Mouse (Mus musculus) intestine, embryonic 16.5 days (tissue): Measurements from ENCODE around the gene Krt81. TPM values are rescaled to one million over a fixed set of nuclear protein-coding genes. Genes with fewer than 3 reads are reported as not detected.

Experiments
- ATAC-seq: fragments of 200-750 bp; cut with Nextera tagmentation; 2 replicates; pipeline ENCODE4 v1.8.0; 2017; ENCODE audit warnings: moderate TSS enrichment, moderate library complexity
- H3K27ac ChIP-seq: fragments of 300-500 bp; sonication (generic); 2 replicates; pipeline ENCODE4 v1.5.1; 2014; ENCODE audit warnings: mild to moderate bottlenecking, low read length
- H3K27me3 ChIP-seq: fragments of 300-500 bp; sonication (generic); replicated peaks from 2 replicates; pipeline ENCODE4 v1.6.1; 2014; ENCODE audit warnings: low read length, control low read depth, mixed read lengths; ENCODE audit not compliant: control insufficient read depth, insufficient read depth
- H3K36me3 ChIP-seq: fragments of 300-500 bp; sonication (generic); 2 replicates; pipeline ENCODE4 v1.6.1; 2014; ENCODE audit warnings: low read length, control low read depth; ENCODE audit not compliant: control insufficient read depth, insufficient read depth
- H3K4me1 ChIP-seq: fragments of 300-500 bp; sonication (generic); 2 replicates; pipeline ENCODE4 v1.6.1; 2014; ENCODE audit warnings: low read length, control low read depth, mixed read lengths; ENCODE audit not compliant: control insufficient read depth, insufficient read depth
- H3K4me2 ChIP-seq: fragments of 300-500 bp; sonication (generic); 2 replicates; pipeline ENCODE4 v1.6.1; 2014; ENCODE audit warnings: low read depth, low read length, control low read depth
- H3K4me3 ChIP-seq: fragments of 300-500 bp; sonication (generic); 2 replicates; pipeline ENCODE4 v1.5.1; 2014; ENCODE audit warnings: mild to moderate bottlenecking, low read length
- H3K9ac ChIP-seq: fragments of 300-500 bp; sonication (generic); 2 replicates; pipeline ENCODE4 v1.6.1; 2014; ENCODE audit warnings: low read depth, low read length
- H3K9me3 ChIP-seq: fragments of 300-500 bp; sonication (generic); 2 replicates; pipeline ENCODE4 v1.6.1; 2016; ENCODE audit warnings: low read length, control low read depth; ENCODE audit not compliant: control insufficient read depth
- WGBS: fragments of 180-500 bp; shearing (Covaris S2); extraction: QIAGEN DNeasy Blood & Tissue Kit; methylation state at CpG from one replicate; pipeline ENCODE4 v1.1.7; 2014; 5-methylcytosine and 5-hydroxymethylcytosine counted together
- polyA plus RNA-seq: library from polyadenylated mRNA; unstranded; fragments of >200 nt; fragmentation: Nextera tagmentation; extraction: Ambion mirVana; gene quantifications from 2 replicates; pipeline ENCODE4 v1.2.1, GENCODE M21; 2015

The Krt81 gene
- polyA plus RNA-seq, 1 experiment from 2014 or later: not detected

DNA sequence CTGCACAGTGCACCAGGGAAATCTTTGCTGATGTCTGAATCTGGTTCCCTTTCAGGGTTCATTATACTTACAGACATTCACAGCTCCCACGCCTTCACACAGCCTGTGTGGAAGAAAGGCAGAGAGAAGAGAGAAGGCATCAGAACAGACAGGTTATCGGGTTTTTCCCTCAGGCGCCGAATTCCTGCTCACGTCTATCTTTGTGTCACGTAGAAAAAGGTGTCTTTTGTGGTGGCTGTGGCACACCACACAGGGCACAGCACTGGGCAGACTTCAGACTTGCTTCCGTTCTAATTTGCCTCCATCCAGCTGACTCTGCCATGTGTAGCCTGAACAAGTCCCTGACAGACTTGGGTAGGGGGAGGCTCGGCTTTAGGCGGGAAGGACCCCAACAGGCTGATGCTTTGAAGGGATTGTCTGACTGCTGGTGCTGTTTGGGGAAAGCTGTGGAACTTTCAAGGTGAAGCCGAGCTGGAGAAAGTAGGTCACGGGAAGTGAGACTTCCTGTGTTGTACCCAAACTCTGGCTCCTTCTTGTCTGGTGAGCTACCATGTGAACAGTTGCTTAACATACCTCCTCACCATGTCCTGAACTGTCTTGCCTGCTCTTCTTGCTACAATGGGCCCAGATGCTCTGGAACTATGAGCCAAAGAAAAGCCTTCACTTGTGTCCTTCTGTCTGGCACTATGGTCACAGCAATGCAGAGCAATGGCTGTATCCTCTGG is 22.5 kb upstream of the Krt81 start:
- ATAC-seq: no peak
- no peaks in the 10 kb centered on the region for H3K9me3 ChIP-seq
- H3K36me3 ChIP-seq: no peaks in the 10 kb centered on the region
- no peaks in the 10 kb centered on the region for H3K4me1 ChIP-seq
- 81% methylated on average over 11 of the region's 11 CpGs for WGBS
- H3K27ac ChIP-seq: no peak overlapping the region
- no peak overlapping the region for H3K4me2 ChIP-seq
- no peak overlapping the region for H3K4me3 ChIP-seq
- H3K9ac ChIP-seq: no peak overlapping the region
- no peaks in the 10 kb centered on the region for H3K27me3 ChIP-seq

DNA sequence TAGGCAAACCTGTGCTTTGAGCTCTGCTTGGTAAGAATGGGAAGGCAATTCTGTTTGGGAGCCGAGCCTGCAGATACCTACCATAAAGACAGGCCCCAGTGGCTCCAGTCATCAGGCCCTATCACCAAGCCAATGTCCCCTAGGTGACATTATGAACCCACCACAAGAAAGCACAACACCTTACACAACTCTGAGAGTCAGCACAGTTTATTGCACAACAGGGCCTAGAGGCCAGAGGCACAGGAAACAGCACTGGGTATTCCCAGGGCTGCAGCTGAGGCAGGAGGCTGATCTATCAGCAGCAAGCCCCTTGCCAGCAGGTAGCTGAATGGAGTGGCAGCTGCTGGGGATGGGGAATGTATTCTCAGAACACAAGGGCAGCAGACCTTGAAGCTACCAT is 21.4 kb upstream of the Krt81 start:
- Histone ChIP-seq H3K4me3 (no peak overlapping the region), H3K4me2 (no peak overlapping the region), H3K4me1 (no peaks in the 10 kb centered on the region), H3K27ac (no peak overlapping the region), H3K9me3 (no peaks in the 10 kb centered on the region), H3K36me3 (no peaks in the 10 kb centered on the region), H3K9ac (no peak overlapping the region), H3K27me3 (no peaks in the 10 kb centered on the region)
- 62% methylated on average over 1 of the region's 1 CpGs for WGBS
- no peak for ATAC-seq

DNA sequence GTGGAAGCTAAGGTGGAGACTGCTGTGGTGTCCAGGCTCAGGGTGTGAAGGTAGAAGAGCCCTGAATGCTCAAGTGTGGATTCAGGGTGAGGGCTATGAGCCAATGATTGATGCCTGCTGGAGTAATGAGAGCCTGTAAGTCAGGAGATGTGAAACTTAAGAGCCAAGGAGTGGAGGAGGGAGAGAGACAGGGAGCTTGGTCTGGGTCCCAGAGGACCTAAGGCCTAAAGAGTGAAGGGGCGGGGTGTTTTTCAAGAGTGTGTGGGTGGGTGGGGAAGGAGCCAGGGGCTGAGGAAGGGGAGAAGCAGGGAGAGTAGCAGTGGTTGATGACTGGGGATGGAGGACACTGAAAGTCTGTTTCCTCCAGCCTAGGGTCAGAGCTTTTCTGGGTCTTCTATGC is 20.1 kb upstream of the Krt81 start:
- Histone ChIP-seq H3K4me2 (no peak overlapping the region), H3K4me3 (no peak overlapping the region), H3K27me3 (no peaks in the 10 kb centered on the region), H3K36me3 (no peaks in the 10 kb centered on the region), H3K9ac (no peak overlapping the region), H3K27ac (no peak overlapping the region), H3K4me1 (0 out of 2 replicates have a peak, but pooled peaks cover 8% of the 10 kb centered on the region), H3K9me3 (no peaks in the 10 kb centered on the region)
- ATAC-seq: no peak
- WGBS: 60% methylated on average over 1 of the region's 1 CpGs

DNA sequence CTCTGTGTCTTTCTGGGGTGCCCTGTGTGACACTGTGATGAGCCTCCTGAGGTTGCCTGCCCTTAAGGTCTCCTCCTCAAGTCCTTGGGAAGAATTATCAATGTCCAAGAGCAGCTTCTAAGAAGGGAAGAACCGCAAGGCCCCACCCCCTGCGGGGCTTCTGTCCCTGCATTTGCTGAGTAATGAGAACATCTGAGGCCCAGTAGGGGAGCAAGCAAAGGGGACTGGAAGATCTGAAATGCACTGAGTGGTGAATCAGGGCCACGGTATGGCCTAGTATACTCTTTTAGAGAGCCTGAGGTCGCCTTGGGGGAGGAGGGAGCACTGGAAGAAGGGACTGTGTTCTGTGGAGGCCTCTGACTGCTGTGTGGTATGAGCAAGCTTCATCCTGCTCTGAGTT is 18.5 kb upstream of the Krt81 start:
- no peak overlapping the region for H3K9ac ChIP-seq
- ATAC-seq: no peak
- H3K27ac ChIP-seq: no peak overlapping the region
- WGBS: 38% methylated on average over 4 of the region's 4 CpGs
- H3K4me1 ChIP-seq: 0 out of 2 replicates have a peak, but pooled peaks cover 8% of the 10 kb centered on the region
- no peaks in the 10 kb centered on the region for H3K27me3 ChIP-seq
- no peak overlapping the region for H3K4me3 ChIP-seq
- no peaks in the 10 kb centered on the region for H3K36me3 ChIP-seq
- H3K4me2 ChIP-seq: no peak overlapping the region
- H3K9me3 ChIP-seq: no peaks in the 10 kb centered on the region

DNA sequence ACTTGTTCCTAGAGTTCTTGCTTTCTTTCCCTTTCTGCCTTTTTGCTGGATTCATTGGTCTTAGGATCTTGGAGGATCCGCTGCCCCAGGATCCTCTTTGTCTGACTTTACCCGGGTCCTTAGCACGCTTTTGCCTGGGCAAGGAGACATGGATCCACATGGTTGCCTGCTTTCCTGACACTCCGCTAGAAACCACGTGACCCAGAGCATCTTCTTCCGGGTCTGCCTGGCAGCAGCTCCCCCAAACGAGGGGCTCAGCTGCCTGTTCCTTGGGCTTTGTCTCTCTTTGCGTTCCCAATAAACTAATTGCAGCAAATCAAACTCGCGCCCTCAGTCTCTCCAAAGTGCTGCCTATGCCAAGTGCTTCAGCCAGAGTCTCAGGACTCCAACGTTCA is 16.1 kb upstream of the Krt81 start:
- no peak overlapping the region for H3K27ac ChIP-seq
- peak overlapping the region; percentile 44 for H3K9ac ChIP-seq
- peak overlapping the region; percentile 56 for H3K4me2 ChIP-seq
- no peaks in the 10 kb centered on the region for H3K36me3 ChIP-seq
- no peaks in the 10 kb centered on the region for H3K27me3 ChIP-seq
- WGBS: 32% methylated on average over 11 of the region's 11 CpGs
- H3K4me3 ChIP-seq: peak overlapping the region; percentile 40
- H3K9me3 ChIP-seq: no peaks in the 10 kb centered on the region
- no peak for ATAC-seq
- H3K4me1 ChIP-seq: 0 out of 2 replicates have a peak, but pooled peaks cover 8% of the 10 kb centered on the region

DNA sequence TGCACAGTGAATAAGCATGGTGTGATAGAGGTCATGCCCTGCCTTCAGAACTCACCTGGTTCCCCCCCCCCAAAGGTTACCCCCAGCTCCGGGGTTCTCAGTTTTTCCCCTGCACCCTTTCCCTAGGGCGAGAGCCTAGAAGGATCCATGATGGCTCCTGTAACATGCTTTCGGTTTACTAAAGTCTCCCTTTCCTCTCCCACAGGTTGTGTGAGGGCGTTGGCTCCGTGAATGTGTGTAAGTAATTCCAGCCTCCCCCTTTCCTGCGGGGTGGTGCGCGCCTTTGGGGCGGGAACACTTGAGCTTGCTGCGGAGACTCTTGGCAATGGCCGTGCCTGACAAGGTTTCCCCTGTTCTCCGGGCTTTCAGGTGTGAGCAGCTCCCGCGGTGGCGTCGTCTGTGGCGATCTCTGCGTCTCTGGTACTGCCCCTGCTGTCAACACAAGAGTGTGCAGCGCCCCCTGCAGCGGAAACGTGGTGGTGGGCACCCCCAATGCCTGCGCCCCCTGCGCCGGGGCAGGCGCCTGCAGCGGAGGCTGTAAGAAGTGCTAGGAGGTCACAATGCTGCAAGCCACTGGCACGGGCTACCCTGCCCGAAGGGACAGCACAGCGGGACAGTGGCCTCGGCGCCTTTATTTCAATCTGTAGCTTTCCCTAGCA is 15.6 kb upstream of the Krt81 start:
- Histone ChIP-seq H3K9ac (peak overlapping the region; percentile 44), H3K4me3 (peak overlapping the region; percentile 40), H3K4me2 (peak overlapping the region; percentile 56), H3K9me3 (no peaks in the 10 kb centered on the region), H3K36me3 (no peaks in the 10 kb centered on the region), H3K27me3 (no peaks in the 10 kb centered on the region), H3K27ac (no peak overlapping the region), H3K4me1 (0 out of 2 replicates have a peak, but pooled peaks cover 8% of the 10 kb centered on the region)
- ATAC-seq: peak; percentile 16; the same call in 1 of the 2 replicates
- 5% methylated on average over 31 of the region's 31 CpGs for WGBS

DNA sequence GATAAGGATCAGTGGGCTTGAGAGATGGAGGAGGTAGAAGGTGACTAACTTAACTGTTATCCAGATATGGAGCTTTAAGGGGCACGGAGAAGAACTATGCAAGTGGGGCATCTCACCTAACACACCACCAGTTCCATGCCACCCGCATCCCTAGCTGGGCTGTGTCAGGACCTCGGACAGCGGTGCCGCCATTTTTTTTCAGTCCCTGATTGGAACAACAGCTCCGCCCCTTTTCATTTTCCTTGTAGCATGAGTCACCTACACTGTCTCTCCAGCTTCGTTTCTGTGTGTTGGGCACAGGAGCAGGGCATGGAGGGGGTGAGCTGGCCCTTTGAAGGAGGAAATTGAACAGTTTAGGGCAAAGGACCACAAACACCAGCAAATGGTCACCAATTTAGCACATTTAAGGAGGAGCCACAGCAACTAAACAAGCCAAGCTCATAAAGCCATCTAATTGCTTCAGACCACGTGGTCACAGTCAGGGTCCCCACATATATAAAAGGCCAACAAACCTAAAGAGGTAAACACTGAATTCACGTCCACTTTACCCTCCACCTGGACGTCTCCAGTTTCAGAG is 9.5 kb upstream of the Krt81 start, which contains the start of gene Krt86:
Gene Krt86 (plus strand): TSS at position 527 of the 577 bp plus-strand sequence.
- H3K36me3 ChIP-seq: no peaks in the 10 kb centered on the region
- no peaks in the 10 kb centered on the region for H3K9me3 ChIP-seq
- no peak within 1 kb of the TSS for H3K9ac ChIP-seq
- no peak within 1 kb of the TSS for H3K4me2 ChIP-seq
- no peaks in the 10 kb centered on the region for H3K27me3 ChIP-seq
- H3K4me3 ChIP-seq: no peak within 1 kb of the TSS
- ATAC-seq: peak; percentile 38
- no peaks in the 10 kb centered on the region for H3K4me1 ChIP-seq
- no peak within 1 kb of the TSS for H3K27ac ChIP-seq
- 24% methylated on average over 10 of the region's 10 CpGs for WGBS

DNA sequence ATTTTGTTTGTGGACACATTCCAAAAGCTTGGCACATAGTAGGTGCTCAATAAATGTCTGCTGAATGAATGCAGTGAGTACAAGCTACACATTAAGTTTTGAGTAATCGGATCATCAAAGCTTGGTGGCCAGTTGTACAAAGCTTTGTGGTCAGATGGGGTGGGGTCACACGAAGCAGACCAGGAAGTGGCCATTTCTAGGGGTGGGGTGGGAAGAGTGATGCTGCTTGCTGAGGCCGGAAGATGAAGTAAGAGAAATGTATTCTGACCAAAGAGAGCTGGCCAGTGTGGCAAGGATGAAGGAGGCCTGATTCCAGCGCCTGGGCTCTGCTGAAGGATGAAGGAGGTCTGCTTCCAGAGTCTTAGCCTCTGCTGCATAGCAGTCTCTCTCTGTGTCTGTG is 5.5 kb upstream of the Krt81 start:
- H3K27me3 ChIP-seq: no peaks in the 10 kb centered on the region
- H3K27ac ChIP-seq: no peak overlapping the region
- H3K4me1 ChIP-seq: no peaks in the 10 kb centered on the region
- H3K36me3 ChIP-seq: no peaks in the 10 kb centered on the region
- no peak overlapping the region for H3K4me3 ChIP-seq
- ATAC-seq: no peak
- H3K4me2 ChIP-seq: no peak overlapping the region
- H3K9me3 ChIP-seq: no peaks in the 10 kb centered on the region
- H3K9ac ChIP-seq: no peak overlapping the region
- 82% methylated on average over 4 of the region's 4 CpGs for WGBS

DNA sequence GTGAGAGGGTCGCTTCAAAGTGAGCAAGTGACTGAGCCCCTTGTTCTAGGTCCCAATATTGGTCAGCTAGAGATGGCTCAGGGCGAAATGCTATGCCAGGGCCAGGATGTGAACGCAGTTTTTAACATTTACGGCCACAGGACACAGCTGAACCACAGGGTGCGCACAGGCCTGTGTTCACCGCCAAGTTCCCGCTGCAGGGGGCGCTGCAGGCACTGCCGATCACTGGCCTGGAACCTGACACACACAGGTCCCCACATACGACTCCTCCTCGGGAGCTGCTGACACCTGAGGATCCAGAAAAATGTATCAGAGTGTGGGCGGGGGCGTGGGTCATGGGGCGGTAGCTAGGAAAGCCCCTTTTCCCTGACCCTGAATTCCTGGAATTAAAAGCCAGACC is 4.3 kb downstream of the Krt81 start:
- ATAC-seq: no peak
- Histone ChIP-seq H3K4me2 (no peak overlapping the region), H3K9me3 (0 out of 2 replicates have a peak, but pooled peaks cover 2% of the 10 kb centered on the region), H3K27me3 (no peaks in the 10 kb centered on the region), H3K4me1 (no peaks in the 10 kb centered on the region), H3K27ac (no peak overlapping the region), H3K4me3 (no peak overlapping the region), H3K9ac (no peak overlapping the region), H3K36me3 (no peaks in the 10 kb centered on the region)
- 74% methylated on average over 14 of the region's 14 CpGs for whole genome bisulfite sequencing
